Mouse (Mus musculus) megakaryocyte, embryonic 14.5 days (primary cell): ENCODE data around the gene Cks2.

Experiments
- FLI1 ChIP-seq: IDR thresholded peaks from 2 replicates; pipeline ENCODE4 v1.6.1; 2012; ENCODE audit warnings: low read length, inconsistent platforms, mixed read lengths
- GATA1 ChIP-seq: IDR thresholded peaks from 3 replicates; pipeline ENCODE4 v1.6.1; 2012; ENCODE audit warnings: mixed read lengths, low read length, inconsistent platforms, borderline replicate concordance

DNA sequence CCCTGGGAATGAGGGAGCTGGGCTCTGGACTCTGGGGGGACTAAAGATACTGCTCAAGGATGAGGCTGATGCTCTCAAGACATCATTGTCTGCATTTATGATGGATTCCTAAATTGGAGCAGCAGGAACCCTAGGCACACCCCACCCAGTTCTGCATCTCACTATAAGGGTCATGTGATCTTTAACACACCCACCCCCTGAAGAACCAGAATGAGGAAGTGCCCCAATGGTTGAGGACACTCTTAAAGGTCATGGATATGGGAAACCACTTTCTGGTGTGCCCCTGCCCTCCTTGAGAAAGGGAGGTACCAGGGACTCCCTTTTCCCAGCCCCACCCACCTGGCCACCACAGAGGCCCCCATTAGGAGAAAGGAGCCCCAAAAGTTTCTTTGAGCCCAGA lies 51.4 kb downstream of the Cks2 start:
- TF ChIP-seq GATA1 = no peak
- no peak for TF ChIP-seq FLI1
